Mouse (Mus musculus) splenic B cell, adult 2 months (primary cell): ENCODE results near the gene Pex11a.

Experiments
- DNase-seq: peaks from one replicate; pipeline ENCODE4 v3.0.0-alpha.2; 2011; ENCODE audit warnings: low read depth, low spot score
- H3K27me3 ChIP-seq: 2 replicates; pipeline ENCODE4 v1.6.1; 2012; ENCODE audit warnings: mild to moderate bottlenecking, low read length, moderate library complexity, mixed read lengths; ENCODE audit not compliant: control insufficient read depth, poor library complexity, insufficient read depth, severe bottlenecking
- H3K36me3 ChIP-seq: 2 replicates; pipeline ENCODE4 v1.6.1; 2012; ENCODE audit warnings: mild to moderate bottlenecking, low read length, moderate library complexity, mixed read lengths; ENCODE audit not compliant: control insufficient read depth, poor library complexity, insufficient read depth, severe bottlenecking

Gene Pex11a

DNA sequence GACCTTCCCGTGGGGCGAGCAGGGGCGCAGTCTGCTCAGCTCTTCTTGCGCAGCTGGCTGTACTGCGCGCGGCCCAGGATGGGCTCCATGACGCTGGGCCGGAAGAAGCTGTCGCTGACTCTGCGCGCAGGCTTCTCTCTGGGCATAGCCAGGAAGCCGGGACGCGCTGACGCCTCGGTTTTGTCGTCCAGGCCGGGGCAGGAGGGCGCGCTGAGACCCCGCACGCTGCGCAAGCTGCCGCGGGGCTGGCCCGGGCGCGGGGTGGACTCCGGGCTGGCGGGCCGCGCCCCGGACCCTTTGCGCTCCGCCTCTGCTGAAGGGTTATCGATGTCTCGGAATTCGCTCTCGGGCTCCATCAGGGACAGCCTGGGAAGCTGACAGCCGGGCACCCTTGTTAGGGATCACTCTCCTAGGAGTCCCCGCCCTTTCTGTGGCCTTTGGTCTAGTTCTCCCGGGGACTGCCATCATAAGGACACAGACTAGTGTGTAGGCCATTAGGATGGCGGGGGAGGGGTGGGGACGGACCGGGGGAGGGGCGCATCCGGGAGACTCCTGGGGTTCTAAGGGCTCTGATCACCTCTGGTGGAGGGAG is 21.4 kb downstream of the Pex11a start:
- no peaks in the 10 kb centered on the region for H3K36me3 ChIP-seq
- no peak for DNase-seq

GRCm38 (mm10) chr7:79715187-79715981 is 27.5 kb downstream of the Pex11a start, which contains the start of gene Kif7:
Gene Kif7 (minus strand): TSS chr7:79715720.
- peak; percentile 12 for DNase-seq
- no peaks in the 10 kb centered on the region for H3K36me3 ChIP-seq

More for the DNA sequence above, 21.4 kb downstream of the Pex11a start:
- no peaks in the 10 kb centered on the region for H3K27me3 ChIP-seq

GRCm38 (mm10) chr7:79710831-79711230 is 32.1 kb downstream of the Pex11a start:
- no peak for DNase-seq
- no peaks in the 10 kb centered on the region for H3K36me3 ChIP-seq
- 0 out of 2 replicates have a peak, but pooled peaks cover 3% of the 10 kb centered on the region for H3K27me3 ChIP-seq

More at GRCm38 (mm10) chr7:79715187-79715981, 27.5 kb downstream of the Pex11a start, which contains the start of gene Kif7:
- H3K27me3 ChIP-seq, result 0 out of 2 replicates have a peak, but pooled peaks cover 3% of the 10 kb centered on the region

DNA sequence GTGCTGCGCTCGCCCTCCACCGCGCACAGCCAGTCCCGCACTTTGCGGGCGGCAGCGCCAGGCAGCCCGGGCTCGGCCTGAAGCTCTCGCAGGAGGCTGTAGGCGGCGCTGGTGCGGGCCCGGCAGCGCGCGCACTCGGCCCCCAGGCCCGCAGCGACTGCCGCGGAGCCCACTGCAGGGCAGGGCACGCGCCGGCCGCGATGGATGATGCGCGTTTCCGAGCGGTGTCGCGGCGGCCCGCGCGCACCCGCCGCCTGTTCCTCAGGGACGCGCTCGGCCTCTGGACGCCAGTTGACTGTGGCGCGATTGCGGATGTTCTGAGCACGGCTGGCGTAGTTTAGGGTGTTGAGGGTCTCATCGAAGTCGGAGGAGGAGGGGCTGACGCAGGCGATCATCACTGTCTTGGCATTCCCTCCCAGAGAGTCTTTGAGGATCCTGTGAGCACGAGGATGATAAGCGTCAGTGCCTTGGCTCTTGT is 32.8 kb downstream of the Pex11a start:
- H3K27me3 ChIP-seq, result 0 out of 2 replicates have a peak, but pooled peaks cover 2% of the 10 kb centered on the region
- no peaks in the 10 kb centered on the region for H3K36me3 ChIP-seq
- no peak for DNase-seq

DNA sequence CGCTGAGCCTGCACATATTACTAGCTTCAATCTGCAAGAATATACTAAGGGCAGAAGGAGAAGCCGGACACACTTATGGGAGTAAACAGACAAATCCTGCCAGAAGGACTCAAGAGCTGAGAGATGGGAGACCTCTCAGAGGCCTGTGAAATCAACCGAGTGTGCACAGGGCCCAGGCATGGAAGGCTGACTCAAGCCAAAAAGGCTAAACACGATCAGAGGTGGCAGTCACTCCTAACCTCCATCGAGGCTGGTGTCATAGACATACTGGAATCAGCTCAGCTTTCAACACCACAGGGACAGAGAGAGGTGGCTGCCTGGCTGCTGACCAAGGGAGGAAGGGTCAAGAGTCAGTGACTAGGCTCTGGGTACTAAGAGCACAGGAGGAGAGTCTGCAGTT is 37.7 kb downstream of the Pex11a start:
- H3K27me3 ChIP-seq, result no peaks in the 10 kb centered on the region
- DNase-seq, result no peak
- no peaks in the 10 kb centered on the region for H3K36me3 ChIP-seq

GRCm38 (mm10) chr7:79702755-79703154 is 40.2 kb downstream of the Pex11a start:
- H3K36me3 ChIP-seq, result no peaks in the 10 kb centered on the region
- H3K27me3 ChIP-seq, result no peaks in the 10 kb centered on the region
- no peak for DNase-seq

DNA sequence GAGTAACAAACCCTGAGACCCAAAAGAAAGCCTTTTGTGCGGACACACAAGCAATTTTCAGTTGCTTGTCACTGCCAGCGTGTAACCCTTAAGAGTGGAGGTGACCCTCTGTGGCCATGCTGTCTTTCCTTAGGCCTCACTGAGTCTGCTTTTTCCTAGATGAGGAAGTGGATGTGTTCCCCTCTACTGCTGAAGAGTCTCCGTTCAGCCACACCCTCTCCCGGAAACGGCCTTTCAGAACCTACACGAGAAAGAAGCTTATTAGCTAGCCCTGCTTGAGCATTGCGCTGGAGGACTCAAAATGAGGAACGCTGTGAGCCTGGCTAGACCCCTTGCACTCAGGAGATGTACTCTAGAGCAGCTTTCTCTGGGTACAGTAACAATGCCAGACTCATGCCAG is 46.4 kb downstream of the Pex11a start:
- Histone ChIP-seq H3K27me3 (no peaks in the 10 kb centered on the region), H3K36me3 (peaks cover 3% of the 10 kb centered on the region; the same call in 1 of the 2 replicates)
- no peak for DNase-seq
